Mouse (Mus musculus): ENCODE results near the gene Cd99l2. TPM values are rescaled to one million over a fixed set of nuclear protein-coding genes. Genes with fewer than 3 reads are reported as not detected.
"Not testable (repeated sequence)": the region's sequence is repeated elsewhere in the genome, so short reads cannot be mapped to it uniquely, and the experiment has no call there.

Cd99l2 gene
- polyA plus RNA-seq, 1 experiment from 2014 or later: 33.7 TPM

DNA sequence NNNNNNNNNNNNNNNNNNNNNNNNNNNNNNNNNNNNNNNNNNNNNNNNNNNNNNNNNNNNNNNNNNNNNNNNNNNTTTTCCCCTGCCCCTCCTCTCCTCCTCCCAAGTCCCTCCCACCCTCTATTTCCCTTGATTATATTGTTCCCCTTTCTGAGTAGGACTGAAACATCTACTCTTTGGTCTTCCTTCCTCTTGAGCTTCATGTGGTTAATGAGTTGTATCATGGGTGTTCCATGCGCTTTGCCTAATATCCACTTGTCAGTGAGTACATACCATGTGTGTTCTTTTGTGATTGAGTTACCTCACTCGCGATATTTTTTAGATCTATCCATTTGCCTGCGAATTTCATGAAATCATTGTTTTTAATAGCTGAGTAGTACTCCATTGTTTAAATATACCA is 13.9 kb upstream of the Cd99l2 start:
- H3K27me3 ChIP-seq; ATAC-seq (replicated peaks; ENCODE audit: low FRiP score); H3K4me3 ChIP-seq (replicated peaks); H3K27ac ChIP-seq; H3K4me1 ChIP-seq; H3K9ac ChIP-seq; H3K9me3 ChIP-seq (replicated peaks); H3K4me2 ChIP-seq; H3K36me3 ChIP-seq: not testable (repeated sequence)
- WGBS: 88% methylated on average over 4 of the region's 4 CpGs

DNA sequence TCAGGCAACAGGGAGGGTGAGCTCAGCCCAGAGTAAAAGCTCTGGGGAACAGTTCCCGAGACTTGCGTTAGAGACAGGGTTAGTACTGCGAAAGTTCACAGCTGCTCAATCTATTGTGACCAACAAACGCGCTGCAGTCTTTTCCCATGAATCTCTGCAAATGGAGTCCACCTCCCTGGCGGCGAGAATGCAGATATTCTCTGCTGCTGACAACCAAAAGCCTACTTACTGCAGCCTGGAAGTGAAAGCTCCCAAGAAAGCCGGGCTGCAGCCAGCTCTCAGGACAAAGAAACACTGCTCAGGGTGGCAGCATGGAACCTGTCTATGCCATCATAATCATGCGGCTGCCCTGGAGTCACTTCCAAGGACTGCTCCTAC is 619 bp upstream of the Cd99l2 start:
- H3K4me2 ChIP-seq: peak overlapping the region; percentile 66

DNA sequence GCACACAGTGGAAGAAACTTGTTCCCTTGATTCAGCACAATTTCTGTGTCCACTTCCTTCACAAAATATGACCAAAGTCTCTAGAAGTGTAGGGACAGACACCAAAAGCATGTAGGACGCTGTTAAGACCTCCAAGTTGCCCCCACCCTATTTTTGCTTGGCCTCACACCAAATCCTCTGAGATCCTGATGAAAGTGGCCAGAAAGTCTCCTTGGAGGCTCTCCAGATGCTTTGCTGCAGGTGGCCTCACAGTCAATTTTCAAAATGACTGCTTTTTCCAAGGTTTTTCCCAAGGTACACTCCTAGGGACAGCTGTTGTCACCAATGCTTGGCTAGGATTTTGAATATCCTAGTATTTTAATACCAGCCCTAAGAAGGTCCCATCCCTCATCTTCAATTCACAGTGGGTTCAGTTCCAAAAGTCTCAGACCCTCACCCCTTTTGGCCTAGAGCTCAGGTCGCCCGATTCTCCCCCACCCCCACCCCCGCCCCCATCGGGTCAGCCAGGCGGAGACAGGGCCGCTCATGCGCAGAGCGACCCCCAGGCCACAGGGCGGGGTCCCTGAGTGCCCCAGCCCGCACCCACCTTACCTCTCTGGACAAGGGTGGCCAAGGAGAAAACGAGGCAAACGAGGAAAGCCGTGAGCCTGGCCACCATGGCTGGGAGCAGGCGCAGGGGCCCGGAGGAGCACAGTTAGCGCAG is 567 bp downstream of the Cd99l2 start:
- peaks cover 8% of the 10 kb centered on the region; the same call in 1 of the 2 replicates for H3K27me3 ChIP-seq
- peaks cover 5% of the 10 kb centered on the region; the same call in 1 of the 2 replicates for H3K4me1 ChIP-seq
- 21% methylated on average over 17 of the region's 17 CpGs for WGBS
- peak overlapping the region; percentile 66 for H3K4me2 ChIP-seq
- no peak; the same call in 1 of the 2 replicates for ATAC-seq (replicated peaks; ENCODE audit: low FRiP score)
- H3K9me3 ChIP-seq (replicated peaks): no peaks in the 10 kb centered on the region
- peak overlapping the region; percentile 62 for H3K9ac ChIP-seq
- H3K27ac ChIP-seq: peak overlapping the region; percentile 91
- H3K4me3 ChIP-seq (replicated peaks): peak overlapping the region; percentile 55
- no peaks in the 10 kb centered on the region for H3K36me3 ChIP-seq

More for the DNA sequence above, 619 bp upstream of the Cd99l2 start:
- Histone ChIP-seq H3K4me3 (replicated peaks) (peak overlapping the region; percentile 55), H3K9ac (peak overlapping the region; percentile 62), H3K27ac (peak overlapping the region; percentile 91), H3K9me3 (replicated peaks) (no peaks in the 10 kb centered on the region), H3K27me3 (peaks cover 4% of the 10 kb centered on the region; the same call in 1 of the 2 replicates), H3K36me3 (no peaks in the 10 kb centered on the region), H3K4me1 (peaks cover 5% of the 10 kb centered on the region; the same call in 1 of the 2 replicates)
- WGBS: 21% methylated on average over 9 of the region's 9 CpGs
- peak; percentile 59 for ATAC-seq (replicated peaks; ENCODE audit: low FRiP score)

DNA sequence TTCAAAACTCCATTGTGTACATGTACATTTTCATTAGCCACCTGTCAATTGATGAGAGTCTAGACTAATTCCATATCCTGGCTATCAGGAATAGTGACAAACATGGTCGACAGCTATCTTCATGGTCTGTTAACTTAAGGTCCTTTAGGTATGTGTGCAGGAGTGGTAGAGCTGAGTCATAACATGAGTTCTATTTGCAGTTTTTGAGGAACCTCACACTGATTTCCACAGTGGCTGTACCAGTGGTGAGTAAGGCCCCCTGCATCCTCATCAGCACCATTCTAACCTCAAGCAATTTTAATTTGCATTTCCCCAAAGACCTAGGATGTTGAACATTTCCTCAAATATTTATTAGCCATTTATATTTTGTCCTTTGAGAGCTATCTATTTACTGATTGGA is 3.3 kb downstream of the Cd99l2 start:
- ATAC-seq (replicated peaks; ENCODE audit: low FRiP score): no peak
- 59% methylated on average over 1 of the region's 1 CpGs for WGBS
- Histone ChIP-seq H3K9ac (no peak overlapping the region), H3K4me3 (replicated peaks) (no peak overlapping the region), H3K27ac (no peak overlapping the region), H3K9me3 (replicated peaks) (no peaks in the 10 kb centered on the region), H3K36me3 (no peaks in the 10 kb centered on the region), H3K27me3 (0 out of 2 replicates have a peak, but pooled peaks cover 4% of the 10 kb centered on the region), H3K4me2 (no peak overlapping the region), H3K4me1 (peaks cover 5% of the 10 kb centered on the region; the same call in 1 of the 2 replicates)

DNA sequence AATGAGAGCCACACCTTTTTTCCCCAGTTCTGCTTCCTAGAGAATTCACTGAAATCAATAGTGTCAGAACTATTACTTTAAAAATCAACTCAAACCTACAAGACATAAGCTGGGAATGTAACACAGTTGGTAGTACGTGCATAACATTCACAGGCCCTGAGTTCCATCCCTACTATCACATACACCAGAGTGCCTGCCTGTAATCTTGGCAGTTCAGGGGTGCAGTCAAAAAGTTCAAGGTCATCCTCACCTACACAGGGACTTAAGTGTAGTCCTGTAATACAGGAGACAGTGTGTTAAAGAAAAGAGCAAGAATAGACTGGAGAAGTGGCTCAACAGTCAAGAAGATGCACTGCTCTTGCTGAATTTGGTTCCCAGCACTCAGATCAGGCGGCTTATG is 10.4 kb downstream of the Cd99l2 start:
- no peaks in the 10 kb centered on the region for H3K4me1 ChIP-seq
- no peak overlapping the region for H3K9ac ChIP-seq
- 83% methylated on average over 2 of the region's 2 CpGs for WGBS
- no peak overlapping the region for H3K4me2 ChIP-seq
- no peaks in the 10 kb centered on the region for H3K36me3 ChIP-seq
- ATAC-seq (replicated peaks; ENCODE audit: low FRiP score): no peak
- H3K27me3 ChIP-seq: no peaks in the 10 kb centered on the region
- H3K9me3 ChIP-seq (replicated peaks): no peaks in the 10 kb centered on the region
- H3K4me3 ChIP-seq (replicated peaks): no peak overlapping the region
- no peak overlapping the region for H3K27ac ChIP-seq

DNA sequence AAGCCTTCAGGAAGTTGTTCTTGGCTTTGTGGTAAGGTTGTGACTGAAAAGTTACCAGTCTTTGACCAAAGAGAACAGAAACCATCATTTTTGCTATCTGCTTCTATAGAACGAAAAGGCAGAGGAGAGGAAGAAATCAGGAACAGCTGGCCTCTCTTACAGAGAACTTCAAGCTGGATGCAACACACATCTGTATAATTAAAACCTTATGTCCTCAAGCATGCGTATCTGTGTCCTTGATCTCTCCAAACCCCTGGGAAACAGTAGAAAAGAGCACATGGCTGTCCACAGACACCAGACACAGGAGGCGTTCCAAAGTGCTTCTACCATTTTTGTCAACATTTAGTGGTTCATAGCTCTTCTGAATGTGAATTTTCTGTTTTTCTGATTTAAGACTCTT is 16.7 kb downstream of the Cd99l2 start:
- Histone ChIP-seq H3K9me3 (replicated peaks) (no peaks in the 10 kb centered on the region), H3K36me3 (no peaks in the 10 kb centered on the region), H3K4me1 (no peaks in the 10 kb centered on the region), H3K4me2 (no peak overlapping the region), H3K27ac (no peak overlapping the region), H3K27me3 (no peaks in the 10 kb centered on the region), H3K9ac (no peak overlapping the region), H3K4me3 (replicated peaks) (no peak overlapping the region)
- ATAC-seq (replicated peaks; ENCODE audit: low FRiP score): no peak
- 59% methylated on average over 3 of the region's 3 CpGs for WGBS

DNA sequence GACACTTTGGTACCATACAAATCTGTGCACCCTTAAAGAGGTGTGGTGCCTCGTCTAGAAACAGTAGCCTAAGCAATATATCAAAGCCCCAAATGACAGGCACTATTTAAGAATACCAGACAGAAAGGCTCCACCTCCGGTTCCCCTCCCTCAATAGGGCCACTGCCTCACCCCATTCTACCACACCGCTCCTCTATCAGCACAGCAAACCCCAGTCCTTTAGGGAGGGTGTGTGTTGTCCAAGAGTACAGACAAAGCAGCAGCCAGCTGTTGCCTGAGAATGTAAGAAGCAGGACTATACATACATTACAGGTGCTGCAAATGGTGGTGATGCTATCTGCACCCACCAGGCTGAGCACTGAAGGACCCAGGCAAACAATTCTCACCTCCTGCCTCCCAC is 17.2 kb downstream of the Cd99l2 start:
- no peaks in the 10 kb centered on the region for H3K4me1 ChIP-seq
- H3K27me3 ChIP-seq: no peaks in the 10 kb centered on the region
- no peak overlapping the region for H3K4me3 ChIP-seq (replicated peaks)
- WGBS: 54% methylated on average over 3 of the region's 3 CpGs
- H3K4me2 ChIP-seq: no peak overlapping the region
- ATAC-seq (replicated peaks; ENCODE audit: low FRiP score): no peak
- H3K9ac ChIP-seq: no peak overlapping the region
- no peaks in the 10 kb centered on the region for H3K36me3 ChIP-seq
- no peak overlapping the region for H3K27ac ChIP-seq
- no peaks in the 10 kb centered on the region for H3K9me3 ChIP-seq (replicated peaks)

DNA sequence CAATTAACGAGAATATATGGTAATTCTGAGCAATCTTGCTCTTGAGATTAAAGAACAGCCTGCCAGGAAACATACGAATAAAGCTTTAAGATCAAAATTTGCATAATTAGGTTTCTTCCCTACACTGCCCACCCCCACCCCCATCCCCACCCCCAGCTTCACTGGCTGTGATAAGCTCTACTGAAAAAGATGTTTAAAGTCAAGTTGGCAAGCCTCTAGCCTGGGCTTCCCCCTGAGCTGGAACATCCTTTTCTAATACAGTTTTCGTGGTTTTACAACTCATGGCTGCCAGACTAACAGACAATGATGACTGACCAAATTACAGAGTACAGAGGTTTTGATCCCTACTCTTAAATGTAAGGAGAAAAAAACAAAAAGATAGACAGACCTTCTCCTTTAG is 17.6 kb downstream of the Cd99l2 start:
- H3K27ac ChIP-seq: no peak overlapping the region
- ATAC-seq (replicated peaks; ENCODE audit: low FRiP score): no peak
- H3K4me2 ChIP-seq: no peak overlapping the region
- WGBS: 78% methylated on average over 3 of the region's 3 CpGs
- no peak overlapping the region for H3K4me3 ChIP-seq (replicated peaks)
- H3K27me3 ChIP-seq: no peaks in the 10 kb centered on the region
- no peaks in the 10 kb centered on the region for H3K36me3 ChIP-seq
- no peaks in the 10 kb centered on the region for H3K9me3 ChIP-seq (replicated peaks)
- H3K9ac ChIP-seq: no peak overlapping the region
- no peaks in the 10 kb centered on the region for H3K4me1 ChIP-seq

DNA sequence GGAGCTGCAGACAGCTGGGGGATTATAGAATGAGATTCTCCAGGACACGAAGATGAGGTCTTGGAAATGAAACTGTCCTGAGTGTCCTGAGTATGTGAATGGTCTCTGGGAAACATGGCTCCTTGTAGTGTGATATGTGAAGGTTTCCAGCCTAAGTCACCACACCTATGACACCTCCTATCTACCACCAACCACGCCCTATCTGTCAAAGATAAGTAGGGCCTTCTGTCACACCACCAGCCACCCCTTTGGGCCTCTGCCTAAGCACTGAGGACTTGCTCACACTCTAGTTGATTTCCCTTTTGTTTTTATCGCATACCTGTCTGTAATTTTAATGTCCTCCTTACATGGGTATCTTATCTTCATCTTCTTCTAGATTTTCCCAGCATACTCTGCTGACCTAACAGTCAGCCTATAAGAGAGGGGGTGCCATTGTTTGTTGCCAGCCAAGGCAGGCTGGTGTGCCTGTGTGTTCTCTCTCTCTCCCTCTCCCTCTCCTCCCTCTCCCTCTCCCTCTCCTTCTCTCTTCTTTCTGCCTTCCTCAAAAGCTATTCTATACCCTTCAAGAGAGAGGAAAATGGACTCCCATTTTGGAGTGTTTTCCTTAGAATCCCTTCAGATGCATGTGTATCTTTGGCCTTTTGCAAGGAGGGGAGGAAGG is 18.2 kb downstream of the Cd99l2 start:
- Histone ChIP-seq H3K9ac (no peak overlapping the region), H3K4me3 (replicated peaks) (no peak overlapping the region), H3K27ac (no peak overlapping the region), H3K4me2 (no peak overlapping the region), H3K27me3 (0 out of 2 replicates have a peak, but pooled peaks cover 4% of the 10 kb centered on the region), H3K9me3 (replicated peaks) (no peaks in the 10 kb centered on the region), H3K4me1 (no peaks in the 10 kb centered on the region), H3K36me3 (no peaks in the 10 kb centered on the region)
- WGBS: 84% methylated on average over 3 of the region's 3 CpGs
- no peak for ATAC-seq (replicated peaks; ENCODE audit: low FRiP score)

DNA sequence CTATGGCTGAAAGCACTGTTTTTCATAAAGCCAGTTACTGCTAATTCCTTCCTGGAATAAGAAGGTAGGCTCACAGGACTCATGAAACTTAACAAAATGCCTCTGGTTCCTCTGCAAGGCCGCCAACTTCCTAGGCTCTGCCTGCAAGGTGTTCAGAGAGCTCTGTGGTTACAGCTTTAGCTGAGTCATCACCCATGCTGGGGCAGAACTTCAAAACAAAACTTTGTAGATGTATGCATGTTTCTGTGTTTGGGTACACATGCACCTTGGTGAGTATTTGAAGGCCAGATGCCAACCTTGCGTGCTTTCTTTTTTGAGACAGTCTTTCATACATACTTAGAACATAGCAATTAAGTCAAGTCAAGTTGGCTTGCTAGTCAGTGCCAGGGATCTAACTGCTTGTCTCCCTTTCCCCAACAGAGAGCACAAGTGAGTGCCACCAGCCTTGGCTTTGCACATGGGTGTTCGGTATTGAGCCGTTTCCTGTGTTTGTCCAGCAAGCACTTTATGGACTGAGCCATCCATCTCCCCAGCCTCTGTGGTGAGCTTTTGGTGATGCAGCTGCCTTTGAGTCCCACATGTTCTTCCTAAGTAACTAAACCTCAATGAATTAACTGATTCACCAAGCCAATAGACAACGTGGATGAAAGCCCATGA is 23.9 kb downstream of the Cd99l2 start:
- Histone ChIP-seq H3K4me1 (no peaks in the 10 kb centered on the region), H3K4me2 (no peak overlapping the region), H3K27ac (no peak overlapping the region), H3K27me3 (0 out of 2 replicates have a peak, but pooled peaks cover 8% of the 10 kb centered on the region), H3K36me3 (no peaks in the 10 kb centered on the region), H3K9ac (no peak overlapping the region), H3K4me3 (replicated peaks) (no peak overlapping the region), H3K9me3 (replicated peaks) (no peaks in the 10 kb centered on the region)
- ATAC-seq (replicated peaks; ENCODE audit: low FRiP score): no peak
- WGBS: 91% methylated on average over 5 of the region's 5 CpGs

DNA sequence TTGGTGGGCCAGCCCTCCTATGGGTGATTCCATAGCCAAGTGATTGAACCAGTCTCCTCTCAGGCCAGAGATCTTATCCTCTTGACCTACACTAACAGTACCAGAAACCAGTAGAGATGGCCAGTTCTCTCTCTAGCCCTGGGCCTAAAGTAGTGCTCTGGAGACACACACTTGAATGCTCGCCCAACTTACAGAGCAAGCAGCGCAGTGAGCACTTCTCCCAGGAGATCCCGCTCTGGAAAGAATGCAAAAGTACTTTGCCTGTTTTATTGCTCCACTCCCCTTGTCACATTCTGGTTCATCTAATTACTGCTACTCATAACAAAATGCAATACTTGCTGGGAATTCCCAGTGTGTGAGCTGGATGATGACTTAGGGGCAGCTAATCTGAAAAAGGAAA is 25.2 kb downstream of the Cd99l2 start:
- Histone ChIP-seq H3K4me3 (replicated peaks) (no peak overlapping the region), H3K9ac (no peak overlapping the region)
- 85% methylated on average over 3 of the region's 3 CpGs for WGBS

DNA sequence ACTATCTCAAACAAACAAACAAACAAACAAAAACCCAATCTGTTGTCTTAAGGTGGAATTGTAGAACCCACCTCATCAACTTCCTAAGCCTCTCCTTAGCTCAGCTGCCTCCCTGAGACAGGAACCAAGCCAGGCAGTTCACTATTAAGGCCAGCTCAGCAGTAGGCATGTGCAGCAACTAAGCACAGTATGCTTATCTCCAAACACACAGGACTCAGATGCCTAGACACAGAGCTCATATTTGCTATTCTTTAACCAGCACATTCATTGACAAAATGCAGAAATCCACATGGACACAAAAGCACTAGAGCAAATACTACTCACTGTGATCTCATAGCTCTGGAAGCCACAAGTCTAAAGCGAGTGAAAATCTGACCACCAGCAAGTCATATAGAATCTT is 27.2 kb downstream of the Cd99l2 start:
- 77% methylated on average over 1 of the region's 1 CpGs for WGBS

More for the DNA sequence above, 25.2 kb downstream of the Cd99l2 start:
- Histone ChIP-seq H3K4me2 (no peak overlapping the region), H3K27ac (no peak overlapping the region), H3K9me3 (replicated peaks) (no peaks in the 10 kb centered on the region), H3K4me1 (no peaks in the 10 kb centered on the region), H3K27me3 (0 out of 2 replicates have a peak, but pooled peaks cover 8% of the 10 kb centered on the region), H3K36me3 (no peaks in the 10 kb centered on the region)
- no peak for ATAC-seq (replicated peaks; ENCODE audit: low FRiP score)

More for the DNA sequence above, 27.2 kb downstream of the Cd99l2 start:
- ATAC-seq (replicated peaks; ENCODE audit: low FRiP score): no peak
- Histone ChIP-seq H3K4me1 (no peaks in the 10 kb centered on the region), H3K9ac (no peak overlapping the region), H3K4me2 (no peak overlapping the region), H3K27ac (no peak overlapping the region), H3K9me3 (replicated peaks) (no peaks in the 10 kb centered on the region), H3K27me3 (0 out of 2 replicates have a peak, but pooled peaks cover 11% of the 10 kb centered on the region), H3K36me3 (no peaks in the 10 kb centered on the region), H3K4me3 (replicated peaks) (no peak overlapping the region)
